ENCODE assay signal across 8 mouse cellular contexts in the genomic region with DNA sequence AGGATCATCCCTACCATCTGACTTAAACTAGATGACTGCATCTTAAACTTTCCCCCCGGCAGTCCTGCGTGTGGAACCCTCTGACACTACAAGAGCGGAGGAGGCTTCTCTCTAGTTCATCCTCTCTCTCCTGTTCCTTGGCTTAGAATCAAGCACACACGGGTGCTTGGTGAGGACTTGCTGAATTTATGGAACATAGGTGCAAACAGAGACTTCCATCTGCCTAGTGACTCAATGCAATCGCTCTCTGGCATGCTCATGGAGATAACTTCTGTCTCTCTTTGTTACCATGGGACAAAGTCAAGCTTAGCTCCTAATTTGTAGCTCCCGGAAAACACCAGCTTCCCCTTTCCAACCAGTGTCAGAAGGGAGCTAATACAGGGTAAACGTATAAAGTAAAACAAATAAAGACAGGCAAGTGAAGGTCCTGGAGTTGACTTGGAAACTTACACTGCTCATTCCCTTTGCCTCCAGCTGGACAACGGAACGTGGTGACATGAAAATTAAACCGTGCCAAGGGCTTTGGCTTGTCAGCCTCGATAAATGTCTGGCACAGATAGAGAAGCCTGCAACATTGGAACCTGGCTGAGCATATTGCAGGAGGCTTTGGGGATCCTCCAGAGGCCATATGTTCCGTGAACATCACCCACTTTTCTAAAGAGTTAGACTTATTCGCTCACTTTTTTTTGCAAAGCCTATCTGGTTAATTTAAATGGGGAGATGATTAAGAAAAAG.
DNase-seq lines count a peak whose midpoint lies in the region.

No protein-coding gene starts in this region.

- DNase-seq in gastrocnemius, adult 18-20 months (ENCODE audit: low spot score) = peak; percentile 15
- DNase-seq in gastrocnemius, postnatal 10 days = no peak
- DNase-seq in brain, adult 2 months (ENCODE audit: low read depth, low spot score) = peak; percentile 87
- peak; percentile 83 to 85 for DNase-seq in cerebellum, postnatal 10 days
- DNase-seq in layer of hippocampus, postnatal 36 days = peak; percentile 59 to 60
- DNase-seq in thymus, postnatal 25 days = no peak
- no peak for DNase-seq in kidney, adult 9 months
- DNase-seq in ovary, postnatal 14 days (ENCODE audit: low spot score) = no peak

Comparison
In these comparisons a context has a peak if more than half of its experiments do, and no peak if none do; other contexts are left out.
1. DNase-seq: peak in gastrocnemius, adult 18-20 months (single experiment), brain, adult 2 months (single experiment), cerebellum, postnatal 10 days (2 of 2) and layer of hippocampus, postnatal 36 days (2 of 2); none in gastrocnemius, postnatal 10 days (single experiment), thymus, postnatal 25 days (single experiment), kidney, adult 9 months (single experiment) and ovary, postnatal 14 days (single experiment).